Mouse (Mus musculus) layer of hippocampus, adult 18-20 months (tissue): Measurements from ENCODE around the gene Pgap3. TPM values are rescaled to one million over a fixed set of nuclear protein-coding genes. Genes with fewer than 3 reads are reported as not detected.

ENCODE experiments used
- DNase-seq, 2 experiments: peaks; one replicate each; pipeline ENCODE4 v3.0.0; 2022; ENCODE audit warnings: low spot score in 2 of 2
- long read RNA-seq: library from polyadenylated mRNA; stranded (forward); transcript quantifications from one replicate; pipeline ENCODE4 v2.0.0, GENCODE M21; 2021
- total RNA-seq, 2 experiments: library from RNA; stranded (reverse); gene quantifications; 2 replicates each; pipeline ENCODE4 v1.2.3; 2021

Pgap3 gene
- 1 to 10 TPM; 8.7 to 9.1 TPM for total RNA-seq
- long read RNA-seq, transcript Pgap3-202 (8 exons, 2,419 nt): major isoform, 7 of 9 reads
- long read RNA-seq, partial matches to known transcripts: 1 of 9 reads
- long read RNA-seq, other reads (novel, unspliced or antisense): 1 of 9 reads

DNA sequence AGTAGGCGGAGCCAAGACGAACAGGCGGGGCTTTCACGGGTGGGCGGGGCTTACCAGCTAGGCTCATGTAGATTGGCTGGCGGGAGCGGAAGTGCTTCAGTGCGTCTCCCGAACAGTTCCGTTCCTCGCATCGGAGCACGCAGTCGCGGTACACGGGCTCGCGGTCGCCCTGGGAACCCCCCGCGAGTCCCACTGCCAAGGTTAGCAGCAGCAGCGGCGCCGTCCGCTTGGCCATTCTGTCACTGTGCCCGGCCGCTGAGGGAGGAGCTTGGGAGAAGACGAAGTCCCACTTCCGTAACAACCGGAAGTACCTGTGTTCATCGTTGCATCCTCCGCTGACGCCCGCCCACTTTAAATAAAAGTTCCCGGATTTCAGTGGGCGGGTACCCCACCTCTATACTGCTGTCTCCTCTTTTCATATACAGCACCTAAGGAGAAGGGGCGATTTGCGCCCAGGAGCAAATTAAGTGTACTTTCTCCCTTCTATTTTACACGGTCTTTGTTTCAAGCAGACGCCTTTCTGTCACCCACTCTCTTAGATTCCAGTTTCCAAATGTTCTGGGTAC is at the start of gene Pgap3:
Pgap3 (minus strand) TSS at position 330 of the 566 bp plus-strand sequence.
- peak; percentile 85 to 93 for DNase-seq

DNA sequence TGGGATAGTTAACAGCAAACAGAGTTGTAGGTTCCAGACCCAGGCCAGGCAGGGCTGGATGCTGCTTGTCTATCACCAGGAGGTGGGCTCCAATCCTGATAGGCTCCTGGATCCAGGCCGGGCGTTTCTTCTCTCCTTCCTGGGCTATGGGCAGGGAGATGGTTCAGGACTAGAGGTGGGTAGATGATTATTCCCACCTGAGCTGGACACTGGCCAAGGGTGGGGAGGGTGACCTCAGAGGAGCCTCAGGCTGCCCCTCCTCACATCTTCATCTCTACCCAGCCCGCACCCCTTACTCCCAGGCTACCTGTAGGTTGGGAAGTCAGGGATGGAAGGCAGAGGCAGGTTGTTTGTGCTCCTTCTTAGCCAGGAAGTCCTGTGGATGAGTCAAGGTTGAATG is 49.1 kb upstream of the Pgap3 start:
- no peak for DNase-seq

DNA sequence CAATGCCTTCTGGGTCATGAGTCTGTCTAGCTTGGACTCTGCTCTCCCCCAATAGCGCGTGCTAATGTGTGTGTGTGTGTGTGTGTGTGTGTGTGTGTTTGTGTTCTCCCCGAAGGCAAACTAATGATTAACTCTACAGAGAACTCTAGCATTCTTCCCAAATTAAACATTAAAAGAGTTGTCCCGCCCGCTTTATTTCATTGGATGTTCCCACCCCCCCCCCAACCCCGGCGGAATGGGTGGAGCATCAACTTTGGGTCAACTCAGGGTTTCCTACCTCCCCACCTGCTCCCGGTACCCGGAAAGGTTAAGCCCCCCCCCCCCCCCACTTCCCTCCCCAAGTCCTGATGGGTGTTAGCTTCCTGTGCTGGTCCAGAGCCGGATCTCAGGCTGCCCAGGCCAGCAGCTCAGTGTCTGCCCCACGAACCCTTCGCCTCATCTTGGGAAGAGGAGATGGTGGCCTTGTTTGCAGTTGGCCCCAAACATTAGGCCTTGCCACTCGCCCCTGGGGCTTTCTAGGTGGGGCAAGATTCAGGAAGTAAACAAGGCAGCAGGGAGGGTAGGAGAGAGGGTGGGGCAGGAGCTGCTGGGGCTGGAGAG is 48.0 kb upstream of the Pgap3 start:
- no peak for DNase-seq

DNA sequence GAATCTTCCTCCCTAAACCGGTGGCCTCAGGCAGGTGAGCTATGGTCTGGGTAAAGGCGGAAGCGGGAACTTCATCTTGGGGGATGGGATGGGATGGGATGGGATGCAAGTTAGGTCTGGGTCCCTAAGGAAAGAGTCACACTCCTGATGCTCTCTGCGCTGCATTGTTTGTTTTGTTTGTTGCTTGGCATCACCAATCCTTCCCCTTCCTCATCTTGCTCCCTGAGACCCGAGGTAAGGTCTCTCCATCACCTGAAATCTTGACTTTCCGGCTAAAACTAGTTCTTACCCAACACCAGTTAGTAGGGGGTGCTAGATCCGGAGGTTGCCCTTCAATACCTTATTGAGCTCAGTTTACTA is 47.2 kb upstream of the Pgap3 start:
- DNase-seq: no peak

DNA sequence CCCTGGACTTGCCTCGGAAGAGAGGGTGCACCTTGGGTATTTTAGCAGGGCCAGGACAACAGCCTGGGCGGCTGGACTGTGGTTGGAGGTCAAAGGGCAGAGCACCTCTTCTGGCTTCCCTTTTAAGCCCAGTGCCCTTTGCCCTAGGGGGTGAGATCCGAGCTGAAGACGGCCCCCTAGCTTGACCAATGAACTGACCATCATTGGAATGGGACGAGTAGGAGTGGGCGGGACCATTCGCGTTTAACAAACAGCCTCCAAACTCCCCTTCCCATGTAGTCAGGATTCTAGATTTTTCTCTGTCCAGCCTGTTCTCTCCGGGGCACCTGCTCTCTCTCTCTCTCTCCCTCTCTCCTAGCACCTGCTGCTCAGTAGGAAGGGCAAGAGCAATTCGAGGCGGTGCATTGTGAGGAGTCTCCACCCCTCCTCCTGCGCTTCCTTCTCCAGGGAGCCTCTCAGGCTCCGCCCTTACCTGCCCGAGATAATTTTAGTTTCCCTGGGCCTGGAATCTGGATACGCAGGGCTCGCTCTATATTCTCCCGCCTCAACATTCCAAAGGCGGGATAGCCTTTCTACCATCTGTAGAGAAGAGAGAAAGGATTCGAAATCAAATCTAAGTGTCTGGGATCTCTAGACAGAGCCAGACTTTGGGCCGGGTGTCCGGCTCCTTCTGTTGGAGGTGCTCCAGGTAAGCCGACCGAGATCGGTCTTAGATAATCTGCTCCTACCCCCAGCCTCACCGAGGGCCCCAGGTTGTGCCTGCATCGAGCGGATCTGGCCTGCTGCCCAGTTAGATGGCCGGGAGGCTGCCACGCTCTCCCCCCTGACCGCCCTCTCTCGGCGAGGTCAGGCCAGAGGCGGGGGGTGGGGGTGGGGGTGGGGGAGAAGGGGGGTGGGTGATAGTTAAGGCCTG is 46.5 kb upstream of the Pgap3 start:
- no peak for DNase-seq

DNA sequence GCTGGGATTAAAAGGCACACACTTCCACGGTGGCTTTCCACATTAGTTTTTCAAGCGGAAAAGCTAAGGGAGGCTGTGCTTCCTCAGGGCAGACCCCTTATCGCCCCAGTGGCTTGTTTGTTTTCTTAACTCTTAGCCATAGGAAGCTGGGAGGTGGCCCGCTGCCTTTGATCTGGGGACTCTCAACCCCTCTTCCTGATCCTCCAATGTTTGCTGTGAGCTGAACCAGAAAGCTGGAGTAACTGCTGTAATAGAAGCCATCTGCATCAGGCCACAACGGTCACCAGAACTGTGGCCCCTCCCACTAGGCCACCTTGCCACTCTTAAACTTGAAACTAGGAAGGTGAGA is 45.9 kb upstream of the Pgap3 start, which contains the start of gene Grb7:
Grb7 (plus strand) TSS at position 182 of the 349 bp plus-strand sequence.
- DNase-seq: no peak

DNA sequence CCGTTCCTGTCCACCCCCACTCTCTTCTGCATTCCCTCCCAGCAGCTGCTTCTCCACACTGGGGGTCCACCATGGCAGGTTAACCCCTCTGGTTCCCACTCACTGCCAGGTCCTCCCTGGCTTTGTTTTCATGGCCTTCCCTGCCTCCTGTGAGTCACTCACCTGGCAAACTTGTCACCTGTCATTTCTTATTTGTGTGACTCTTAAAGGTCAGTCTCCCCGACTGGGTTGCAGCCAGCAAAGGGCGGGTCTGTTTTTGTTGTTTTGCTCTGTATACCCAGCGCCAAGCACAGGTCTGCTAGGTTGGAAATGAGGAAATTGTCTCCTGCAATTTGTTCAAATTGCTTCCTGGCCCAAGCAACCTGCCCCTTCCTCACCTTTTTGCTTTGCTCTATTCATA is 45.4 kb upstream of the Pgap3 start:
- no peak for DNase-seq

DNA sequence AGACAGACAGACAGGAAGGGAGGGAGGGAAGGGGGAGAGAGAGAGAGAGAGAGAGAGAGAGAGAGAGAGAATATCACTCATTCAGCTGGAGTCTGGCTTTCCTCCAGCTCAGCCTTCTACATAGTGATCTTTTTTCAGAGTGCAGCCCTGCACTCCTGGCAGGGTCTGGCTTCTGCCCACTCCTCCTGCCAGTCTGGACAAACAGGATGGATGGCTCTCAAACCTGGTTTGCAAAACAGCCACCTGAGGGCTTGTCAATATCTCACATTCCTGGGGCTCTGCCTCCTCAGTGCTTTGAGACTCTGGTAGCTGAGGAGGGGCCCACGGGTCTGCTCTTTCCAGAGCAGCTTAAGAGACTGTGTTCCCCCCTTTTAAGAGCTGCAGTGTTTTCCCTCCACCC is 44.9 kb upstream of the Pgap3 start:
- no peak for DNase-seq

DNA sequence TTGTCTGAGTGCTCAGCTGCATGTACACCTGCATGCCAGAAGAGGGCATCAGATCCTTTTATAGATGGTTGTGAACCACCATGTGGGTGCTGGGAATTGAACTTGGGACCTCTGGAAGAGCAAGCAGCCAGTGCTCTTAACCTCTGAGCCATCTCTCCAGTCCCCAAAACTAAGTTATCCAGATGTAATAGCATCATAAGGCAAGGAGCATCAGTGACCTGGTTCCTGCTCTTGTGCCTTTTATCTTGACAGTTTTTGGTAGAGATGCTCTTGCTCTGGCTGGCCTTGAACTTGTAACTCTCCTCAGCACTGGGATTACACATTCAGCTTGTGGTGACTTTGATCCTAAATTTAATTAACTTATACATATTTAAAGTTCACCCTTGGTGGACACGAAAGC is 43.4 kb upstream of the Pgap3 start:
- no peak for DNase-seq

DNA sequence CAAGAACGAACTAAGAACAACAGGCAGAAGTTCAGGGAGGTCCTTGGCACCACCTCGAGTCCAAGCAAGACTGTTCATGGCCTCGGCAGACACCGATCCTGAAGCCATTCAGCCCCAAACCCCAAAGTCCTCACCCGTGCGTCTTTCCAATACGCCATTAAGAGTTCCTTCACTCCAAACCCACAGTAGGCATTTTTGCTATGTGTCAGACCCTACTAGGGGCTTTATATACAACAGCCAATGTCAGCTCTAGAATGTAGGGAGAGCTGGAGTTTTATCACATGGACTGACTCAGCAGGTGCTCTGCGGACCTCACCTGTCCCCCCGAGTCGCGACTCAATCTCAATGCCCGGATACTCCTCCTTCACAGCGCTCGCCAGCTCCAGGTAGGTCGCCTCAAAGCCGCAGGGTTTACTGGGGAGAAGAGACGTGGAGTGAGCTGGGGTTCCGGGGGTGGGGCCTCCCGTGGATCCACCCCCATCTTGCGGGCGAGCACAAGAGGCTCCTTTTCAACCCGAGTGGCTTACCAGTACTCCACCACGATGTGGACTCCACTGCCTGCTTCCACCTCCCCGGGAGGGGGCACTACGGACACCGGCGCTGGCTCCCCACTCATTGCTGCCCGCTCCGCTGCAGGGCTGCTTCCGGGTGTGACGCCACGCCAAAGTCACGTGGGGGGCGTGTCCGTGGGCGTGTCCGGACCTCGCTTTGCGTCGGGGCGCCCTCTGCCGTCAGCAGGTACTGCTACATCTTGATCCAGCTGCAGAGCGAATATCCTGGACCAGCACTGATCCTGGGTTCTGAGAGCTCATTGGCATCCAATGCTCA is 38.3 kb upstream of the Pgap3 start, which contains the start of gene Mien1:
Mien1 (minus strand) TSS at position 661 of the 828 bp plus-strand sequence.
- peak; percentile 92 to 97 for DNase-seq

DNA sequence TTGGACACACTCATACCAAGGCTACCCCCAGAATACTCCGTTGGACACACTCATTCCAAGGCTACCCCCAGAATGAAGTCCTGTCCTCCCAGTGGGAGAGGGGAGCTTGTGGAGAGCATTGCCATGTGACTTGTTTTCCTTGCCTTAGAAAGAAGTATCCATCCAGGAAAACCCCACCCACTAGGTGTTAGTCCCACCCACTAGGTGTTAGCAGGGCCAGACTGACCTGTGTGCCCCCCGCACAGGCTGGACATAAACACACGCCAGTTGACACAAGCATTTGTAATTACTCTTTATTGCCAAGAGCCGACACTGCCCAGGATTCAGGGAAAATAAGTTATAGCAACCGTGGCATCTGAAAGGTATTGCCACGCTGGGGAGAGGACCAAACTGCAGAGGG is 37.2 kb upstream of the Pgap3 start:
- DNase-seq: no peak

DNA sequence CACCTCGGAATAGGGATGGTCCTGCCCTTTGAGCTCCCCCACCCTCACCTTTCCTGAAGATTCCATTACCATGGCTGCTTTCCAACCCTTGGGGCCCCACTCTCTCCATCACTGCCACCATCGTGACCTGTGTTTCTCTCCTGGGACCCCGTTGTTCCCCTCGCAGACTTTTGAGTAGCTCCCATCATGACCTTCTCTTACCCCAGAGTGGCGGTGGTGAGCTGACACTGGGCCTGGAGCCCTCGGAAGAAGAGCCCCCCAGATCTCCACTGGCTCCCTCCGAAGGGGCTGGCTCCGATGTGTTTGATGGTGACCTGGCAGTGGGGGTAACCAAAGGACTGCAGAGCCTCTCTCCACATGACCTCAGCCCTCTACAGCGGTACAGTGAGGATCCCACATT is 35.4 kb upstream of the Pgap3 start:
- no peak for DNase-seq

DNA sequence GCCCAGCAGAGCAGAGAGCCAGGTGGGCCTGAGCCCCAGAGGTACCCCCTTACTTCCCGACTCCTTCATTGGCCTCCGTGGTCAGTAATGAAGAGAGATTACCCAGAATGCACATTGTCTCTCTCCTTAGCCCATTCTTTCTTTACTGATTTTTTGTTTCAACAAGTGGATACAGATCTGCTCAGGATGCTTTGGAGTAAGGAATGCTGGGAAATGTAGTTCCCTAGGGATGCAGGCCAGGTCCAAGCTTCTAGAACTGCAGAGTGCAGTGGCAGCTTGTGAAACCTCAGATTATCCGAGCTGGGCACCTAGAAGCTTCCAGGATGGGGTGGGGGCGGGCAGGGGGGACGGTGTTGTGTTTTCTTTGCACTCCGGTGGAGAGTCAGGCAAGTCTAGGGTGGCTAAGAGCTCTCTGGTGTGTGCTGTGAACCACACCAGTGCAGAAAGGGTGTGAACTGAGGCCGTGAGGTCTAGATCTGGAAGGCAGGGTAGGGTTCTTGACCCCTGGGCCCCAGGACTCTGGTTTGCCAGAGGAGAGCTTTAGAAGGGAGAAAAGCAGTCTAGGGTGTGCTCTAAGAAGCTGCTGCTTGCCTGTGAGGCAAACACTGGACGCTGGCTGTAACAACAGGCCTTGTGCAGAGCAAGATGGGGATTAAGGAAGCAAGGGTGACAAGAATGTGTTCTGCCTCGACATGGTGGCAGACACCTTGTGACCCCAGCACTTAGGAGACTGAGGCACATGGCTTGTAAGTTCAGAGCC is 31.6 kb upstream of the Pgap3 start:
- no peak for DNase-seq

DNA sequence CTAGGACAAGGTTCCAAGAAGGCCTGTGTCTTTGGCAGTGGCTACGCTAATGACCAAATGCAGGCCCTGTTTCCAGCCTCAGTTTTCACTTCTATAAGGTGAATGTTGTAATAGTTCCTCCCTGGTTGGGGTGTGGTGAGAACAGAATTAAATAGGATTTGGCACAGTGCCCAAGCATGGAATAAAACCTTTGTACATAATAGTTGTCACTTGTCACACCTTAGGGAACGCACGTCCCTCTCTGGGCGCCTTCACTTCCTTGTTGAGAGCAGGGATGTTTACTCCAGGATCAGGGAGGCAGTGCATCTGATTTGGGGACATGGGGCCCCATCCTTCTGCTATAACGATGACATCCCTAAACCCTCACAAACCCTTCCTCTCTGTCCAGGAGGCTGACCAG is 28.1 kb upstream of the Pgap3 start:
- DNase-seq: no peak

DNA sequence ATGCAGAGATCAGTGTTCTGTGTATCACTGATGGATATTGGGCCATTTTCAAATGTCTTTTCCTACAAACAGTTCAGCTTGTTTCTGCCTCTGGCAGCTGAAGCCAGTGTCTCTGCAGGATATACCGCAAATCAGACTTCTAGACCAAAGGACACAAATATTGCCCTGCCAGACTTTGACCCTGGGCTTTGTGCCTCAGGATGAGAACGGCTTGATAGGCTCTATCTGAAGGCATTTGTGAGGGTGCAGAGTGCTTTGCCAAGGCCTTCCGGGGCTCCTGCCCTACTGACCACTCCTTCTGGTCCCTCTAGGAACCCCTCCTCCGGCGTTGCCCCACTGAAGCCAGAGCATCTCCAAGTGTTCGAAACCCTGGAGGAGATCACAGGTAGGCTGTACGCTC is 26.3 kb upstream of the Pgap3 start:
- no peak for DNase-seq

DNA sequence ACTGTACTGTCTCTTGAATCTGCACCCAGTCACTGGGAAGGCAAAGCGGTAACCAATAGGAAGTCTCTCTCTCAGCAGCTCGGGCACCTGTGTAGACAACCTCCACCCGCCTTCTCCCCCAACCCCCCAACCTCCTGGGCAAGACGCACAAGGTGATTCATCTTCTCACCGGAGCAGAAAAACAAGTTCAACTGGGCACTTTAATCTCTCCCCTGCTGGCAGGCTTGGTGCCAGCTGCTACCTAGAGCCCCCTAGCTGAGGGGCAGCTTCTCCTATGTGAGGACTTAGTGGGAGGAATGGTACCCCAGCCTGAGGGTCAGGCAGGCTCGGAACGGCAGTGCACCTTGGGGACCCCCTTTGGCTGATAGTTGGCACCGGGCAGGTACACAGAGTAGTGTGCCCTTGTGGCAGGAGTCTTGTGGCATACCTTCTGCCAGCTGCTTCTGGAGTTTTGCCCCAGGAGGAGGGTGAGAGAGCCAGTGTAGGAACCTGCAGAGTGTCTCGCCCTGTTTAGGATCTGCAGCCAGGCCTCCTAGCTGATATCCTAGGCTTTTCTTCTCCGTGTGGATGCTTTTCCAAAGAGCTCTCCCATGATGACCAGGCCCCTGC is 18.8 kb upstream of the Pgap3 start:
- no peak for DNase-seq

DNA sequence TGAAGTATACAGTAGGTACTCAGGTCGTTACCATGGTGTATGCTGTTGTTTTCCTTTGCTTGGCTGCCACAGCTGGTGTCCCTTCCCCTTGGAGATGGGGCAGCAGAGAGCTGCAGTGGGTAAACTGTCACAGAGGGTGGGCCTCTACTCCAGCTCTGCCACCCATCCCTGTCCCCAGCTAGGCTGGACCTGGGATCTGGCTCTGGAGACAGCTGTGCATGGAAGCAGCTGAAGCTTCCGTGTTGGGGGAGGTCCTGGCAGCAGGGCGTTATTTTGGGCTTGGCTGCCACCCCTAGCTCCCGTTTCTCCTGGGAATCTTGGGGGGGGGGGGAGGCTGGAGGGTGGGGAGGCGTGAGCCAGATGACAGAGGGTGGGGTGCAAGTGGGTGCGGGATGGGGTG is 18.0 kb upstream of the Pgap3 start:
- no peak for DNase-seq

DNA sequence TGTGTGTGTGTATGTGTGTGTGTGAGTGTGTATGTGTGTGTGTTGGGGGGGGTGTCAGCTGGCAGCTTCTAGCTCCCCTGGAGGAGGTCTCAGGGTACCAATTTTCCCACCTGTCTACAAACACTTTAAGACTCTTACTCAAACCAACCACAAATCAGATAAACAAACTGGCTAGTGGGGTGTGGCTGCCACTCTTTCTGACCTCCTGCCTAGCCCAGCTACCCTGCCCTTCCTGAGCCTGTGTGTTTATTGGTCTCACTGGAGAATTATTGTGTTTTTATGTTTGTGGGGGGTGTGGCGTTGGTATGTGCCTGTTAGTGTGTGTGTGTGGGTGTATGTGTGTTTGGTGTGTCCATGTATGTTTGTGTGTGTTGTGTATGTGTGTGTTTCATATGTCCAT is 16.8 kb upstream of the Pgap3 start:
- no peak for DNase-seq

DNA sequence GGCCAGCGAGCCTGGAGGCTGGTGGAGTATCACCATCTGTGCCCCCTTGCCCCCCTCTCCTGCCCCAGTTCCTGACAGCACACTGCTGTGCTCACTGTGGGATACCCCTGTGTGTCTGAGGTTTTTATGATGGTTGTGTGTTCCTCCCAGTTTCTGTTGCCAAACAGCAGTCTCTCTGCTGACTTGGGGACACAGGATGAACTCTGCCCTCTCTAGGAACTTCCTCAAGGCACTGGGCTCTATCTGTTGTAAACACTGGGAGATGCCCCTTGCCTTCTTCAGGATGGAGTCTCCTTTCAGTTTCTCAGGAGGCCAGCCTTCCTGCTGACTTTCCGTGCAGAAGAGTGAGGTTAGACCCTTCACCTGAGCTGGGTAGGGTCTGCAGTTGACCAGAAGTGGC is 13.9 kb upstream of the Pgap3 start:
- no peak for DNase-seq

DNA sequence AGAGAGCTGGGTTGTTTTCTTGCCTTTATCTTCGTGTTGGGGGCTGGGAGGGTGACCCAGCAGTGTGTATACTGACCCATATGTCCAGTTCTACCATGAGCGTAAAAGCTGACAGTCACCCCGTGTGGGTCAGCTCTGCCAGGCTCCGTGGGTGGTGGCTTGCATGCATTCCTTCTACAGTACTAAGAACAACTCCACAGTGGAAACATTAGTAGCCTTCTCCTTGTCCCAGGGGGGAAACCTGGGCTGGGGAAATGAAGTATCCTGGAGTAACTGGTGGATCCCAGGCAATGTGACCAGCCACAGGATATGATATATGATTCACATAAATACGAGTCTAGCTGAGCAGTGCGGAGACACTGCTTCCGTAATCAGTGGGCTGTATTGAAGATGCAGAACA is 13.4 kb upstream of the Pgap3 start:
- no peak for DNase-seq
